Mouse (Mus musculus): ENCODE results near the gene Med13. TPM values are rescaled to one million over a fixed set of nuclear protein-coding genes. Genes with fewer than 3 reads are reported as not detected.

The Med13 gene
- polyA plus RNA-seq, 1 experiment from 2014 or later = 9.3 TPM

DNA sequence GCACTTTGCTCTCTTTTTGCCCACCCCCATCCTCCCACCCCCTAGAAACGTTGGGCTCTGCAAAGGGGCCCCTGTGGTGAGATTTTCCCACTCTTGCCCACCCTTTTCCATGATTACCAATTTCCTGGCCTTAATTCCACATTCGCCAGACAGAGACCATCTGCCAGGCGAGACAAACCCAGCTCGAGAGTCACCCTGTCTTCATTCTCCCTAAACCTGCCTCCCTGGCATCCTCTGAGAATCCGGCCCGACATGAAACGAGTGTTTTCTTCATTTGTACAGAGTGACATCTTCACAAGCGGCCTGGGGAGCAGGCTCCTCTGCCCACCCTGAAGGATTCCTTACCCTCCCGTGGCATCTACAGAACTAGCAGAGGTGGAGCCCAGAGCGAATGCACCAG is 29.2 kb upstream of the Med13 start:
- no peak overlapping the region for H3K4me3 ChIP-seq (ENCODE audit: control insufficient read depth in 1 of 2, insufficient read depth in 1 of 2, low read depth in 1 of 2, low read length in 2 of 2)
- H3K4me1 ChIP-seq (ENCODE audit: control insufficient read depth in 2 of 2, insufficient read depth in 2 of 2, low read length in 2 of 2) = 0 out of 4 replicates have a peak, but pooled peaks cover 0 to under 1% of the 10 kb centered on the region in 2 experiments
- no peaks in the 10 kb centered on the region for H3K27me3 ChIP-seq (ENCODE audit: control insufficient read depth, insufficient read depth, low read length)
- ATAC-seq (ENCODE audit: insufficient number of reproducible peaks, insufficient read depth, low FRiP score, low read depth) = no peak
- H3K9ac ChIP-seq (ENCODE audit: low read length) = no peak overlapping the region
- 76% methylated on average over 10 of the region's 10 CpGs for WGBS
- no peaks in the 10 kb centered on the region for H3K9me3 ChIP-seq (ENCODE audit: control insufficient read depth, low read length)
- no peak overlapping the region for H3K4me2 ChIP-seq (ENCODE audit: low read length)
- H3K36me3 ChIP-seq (ENCODE audit: control insufficient read depth, insufficient read depth, low read length) = no peaks in the 10 kb centered on the region
- no peak overlapping the region for H3K27ac ChIP-seq (replicated peaks in 1 of 2; ENCODE audit: control insufficient read depth in 1 of 2, insufficient read depth in 1 of 2, low read depth in 2 of 2, low read length in 2 of 2)

- peaks cover 1 to 6% of the 10 kb centered on the region in 2 experiments; a peak in 2 of 4 replicates for H3K4me1 ChIP-seq (ENCODE audit: control insufficient read depth in 2 of 2, insufficient read depth in 2 of 2, low read length in 2 of 2)
- ATAC-seq (ENCODE audit: insufficient number of reproducible peaks, insufficient read depth, low FRiP score, low read depth) = no peak
Measured at GRCm38 (mm10) chr11:86385710-86386282, 28.4 kb upstream of the Med13 start.

DNA sequence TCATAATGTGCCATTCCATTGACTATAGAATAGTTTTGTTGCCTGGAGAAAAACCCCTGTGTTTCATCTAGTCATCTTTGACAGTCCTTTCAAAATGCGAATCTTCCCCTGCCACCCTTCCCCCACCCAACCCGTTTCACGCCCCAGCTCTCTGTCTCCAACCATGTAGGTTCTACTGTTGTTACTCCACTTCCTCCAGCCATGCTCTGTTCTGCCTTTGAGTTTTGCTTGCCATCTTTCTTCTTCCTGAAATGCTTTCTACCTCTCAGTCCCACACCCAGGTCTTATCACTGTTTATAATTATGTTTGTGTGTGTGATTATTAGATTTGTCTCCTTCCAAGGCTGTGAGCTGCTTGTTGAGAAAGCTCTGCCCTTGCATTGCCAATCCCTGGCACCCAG is 26.7 kb upstream of the Med13 start:
- Histone ChIP-seq H3K9me3 (ENCODE audit: control insufficient read depth, low read length) (no peaks in the 10 kb centered on the region), H3K4me1 (ENCODE audit: control insufficient read depth in 2 of 2, insufficient read depth in 2 of 2, low read length in 2 of 2) (peaks cover 2 to 13% of the 10 kb centered on the region in 2 experiments; a peak in 3 of 4 replicates), H3K4me2 (ENCODE audit: low read length) (no peak overlapping the region), H3K27ac (replicated peaks in 1 of 2; ENCODE audit: control insufficient read depth in 1 of 2, insufficient read depth in 1 of 2, low read depth in 2 of 2, low read length in 2 of 2) (no peak overlapping the region), H3K36me3 (ENCODE audit: control insufficient read depth, insufficient read depth, low read length) (no peaks in the 10 kb centered on the region), H3K9ac (ENCODE audit: low read length) (no peak overlapping the region), H3K27me3 (ENCODE audit: control insufficient read depth, insufficient read depth, low read length) (no peaks in the 10 kb centered on the region), H3K4me3 (ENCODE audit: control insufficient read depth in 1 of 2, insufficient read depth in 1 of 2, low read depth in 1 of 2, low read length in 2 of 2) (no peak overlapping the region)
- WGBS = 74% methylated on average over 3 of the region's 3 CpGs
- ATAC-seq (ENCODE audit: insufficient number of reproducible peaks, insufficient read depth, low FRiP score, low read depth) = no peak

More at GRCm38 (mm10) chr11:86385710-86386282, 28.4 kb upstream of the Med13 start:
- Histone ChIP-seq H3K9me3 (ENCODE audit: control insufficient read depth, low read length) (no peaks in the 10 kb centered on the region), H3K9ac (ENCODE audit: low read length) (no peak overlapping the region), H3K36me3 (ENCODE audit: control insufficient read depth, insufficient read depth, low read length) (no peaks in the 10 kb centered on the region), H3K4me2 (ENCODE audit: low read length) (no peak overlapping the region), H3K27me3 (ENCODE audit: control insufficient read depth, insufficient read depth, low read length) (no peaks in the 10 kb centered on the region), H3K4me3 (ENCODE audit: control insufficient read depth in 1 of 2, insufficient read depth in 1 of 2, low read depth in 1 of 2, low read length in 2 of 2) (no peak overlapping the region), H3K27ac (replicated peaks in 1 of 2; ENCODE audit: control insufficient read depth in 1 of 2, insufficient read depth in 1 of 2, low read depth in 2 of 2, low read length in 2 of 2) (no peak overlapping the region)
- 92% methylated on average over 11 of the region's 11 CpGs for WGBS

GRCm38 (mm10) chr11:86382520-86383157 is 25.2 kb upstream of the Med13 start:
- 74% methylated on average over 10 of the region's 10 CpGs for WGBS
- H3K36me3 ChIP-seq (ENCODE audit: control insufficient read depth, insufficient read depth, low read length) = no peaks in the 10 kb centered on the region
- H3K9me3 ChIP-seq (ENCODE audit: control insufficient read depth, low read length) = no peaks in the 10 kb centered on the region
- H3K27ac ChIP-seq (replicated peaks in 1 of 2; ENCODE audit: control insufficient read depth in 1 of 2, insufficient read depth in 1 of 2, low read depth in 2 of 2, low read length in 2 of 2) = no peak overlapping the region
- H3K9ac ChIP-seq (ENCODE audit: low read length) = no peak overlapping the region
- H3K4me2 ChIP-seq (ENCODE audit: low read length) = no peak overlapping the region
- no peak overlapping the region for H3K4me3 ChIP-seq (ENCODE audit: control insufficient read depth in 1 of 2, insufficient read depth in 1 of 2, low read depth in 1 of 2, low read length in 2 of 2)
- no peak for ATAC-seq (ENCODE audit: insufficient number of reproducible peaks, insufficient read depth, low FRiP score, low read depth)
- peaks cover 2 to 13% of the 10 kb centered on the region in 2 experiments; a peak in 3 of 4 replicates for H3K4me1 ChIP-seq (ENCODE audit: control insufficient read depth in 2 of 2, insufficient read depth in 2 of 2, low read length in 2 of 2)
- no peaks in the 10 kb centered on the region for H3K27me3 ChIP-seq (ENCODE audit: control insufficient read depth, insufficient read depth, low read length)

- H3K4me3 ChIP-seq (ENCODE audit: control insufficient read depth in 1 of 2, insufficient read depth in 1 of 2, low read depth in 1 of 2, low read length in 2 of 2) = no peak overlapping the region
- no peaks in the 10 kb centered on the region for H3K9me3 ChIP-seq (ENCODE audit: control insufficient read depth, low read length)
- no peak overlapping the region for H3K27ac ChIP-seq (replicated peaks in 1 of 2; ENCODE audit: control insufficient read depth in 1 of 2, insufficient read depth in 1 of 2, low read depth in 2 of 2, low read length in 2 of 2)
- no peaks in the 10 kb centered on the region for H3K36me3 ChIP-seq (ENCODE audit: control insufficient read depth, insufficient read depth, low read length)
- WGBS = 51% methylated on average over 5 of the region's 5 CpGs
- H3K4me2 ChIP-seq (ENCODE audit: low read length) = no peak overlapping the region
- no peak overlapping the region for H3K9ac ChIP-seq (ENCODE audit: low read length)
- no peaks in the 10 kb centered on the region for H3K27me3 ChIP-seq (ENCODE audit: control insufficient read depth, insufficient read depth, low read length)
- no peak for ATAC-seq (ENCODE audit: insufficient number of reproducible peaks, insufficient read depth, low FRiP score, low read depth)
- H3K4me1 ChIP-seq (ENCODE audit: control insufficient read depth in 2 of 2, insufficient read depth in 2 of 2, low read length in 2 of 2) = peaks cover 2 to 13% of the 10 kb centered on the region in 2 experiments; a peak in 3 of 4 replicates
Measured at GRCm38 (mm10) chr11:86381478-86382091, 24.2 kb upstream of the Med13 start.

DNA sequence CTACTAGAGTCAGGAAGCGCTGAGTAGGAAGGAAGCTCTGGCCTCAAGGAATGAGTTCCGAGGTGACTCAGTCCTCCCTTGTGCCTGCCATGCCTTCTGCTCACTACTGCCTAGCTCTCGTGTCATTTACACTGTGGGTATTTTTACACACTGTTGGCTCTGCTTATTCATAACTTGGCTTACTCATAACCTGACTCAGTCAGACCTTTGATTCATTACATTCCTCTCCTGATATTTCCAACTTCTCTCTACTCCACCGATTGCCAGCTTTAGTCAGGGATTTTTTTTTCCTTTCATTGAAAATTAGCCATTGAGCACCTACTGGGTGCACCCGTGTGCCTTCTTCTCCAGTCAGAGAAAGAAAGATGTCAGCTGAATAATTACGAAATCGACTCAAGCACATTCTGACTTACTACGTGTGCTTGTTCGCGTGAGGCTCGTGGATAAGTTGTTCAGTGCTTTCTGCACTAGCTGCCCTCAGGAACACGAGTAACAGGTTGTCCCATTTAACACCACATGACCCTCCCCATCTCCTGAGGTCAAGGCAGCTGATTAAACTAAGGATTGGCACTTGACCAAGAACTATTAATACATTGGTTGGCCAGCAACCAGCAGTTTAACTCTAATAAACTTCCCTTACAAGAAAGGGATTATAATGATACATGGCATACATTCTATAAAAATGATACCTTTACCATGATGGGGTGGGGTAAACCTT is 23.3 kb upstream of the Med13 start:
- H3K4me3 ChIP-seq (ENCODE audit: control insufficient read depth in 1 of 2, insufficient read depth in 1 of 2, low read depth in 1 of 2, low read length in 2 of 2) = no peak overlapping the region
- no peak overlapping the region for H3K4me2 ChIP-seq (ENCODE audit: low read length)
- H3K27ac ChIP-seq (replicated peaks in 1 of 2; ENCODE audit: control insufficient read depth in 1 of 2, insufficient read depth in 1 of 2, low read depth in 2 of 2, low read length in 2 of 2) = no peak overlapping the region
- H3K27me3 ChIP-seq (ENCODE audit: control insufficient read depth, insufficient read depth, low read length) = no peaks in the 10 kb centered on the region
- H3K36me3 ChIP-seq (ENCODE audit: control insufficient read depth, insufficient read depth, low read length) = no peaks in the 10 kb centered on the region
- H3K9ac ChIP-seq (ENCODE audit: low read length) = no peak overlapping the region
- H3K9me3 ChIP-seq (ENCODE audit: control insufficient read depth, low read length) = no peaks in the 10 kb centered on the region
- ATAC-seq (ENCODE audit: insufficient number of reproducible peaks, insufficient read depth, low FRiP score, low read depth) = no peak
- peaks cover 2 to 13% of the 10 kb centered on the region in 2 experiments; a peak in 3 of 4 replicates for H3K4me1 ChIP-seq (ENCODE audit: control insufficient read depth in 2 of 2, insufficient read depth in 2 of 2, low read length in 2 of 2)
- WGBS = 67% methylated on average over 12 of the region's 12 CpGs

GRCm38 (mm10) chr11:86378981-86379380 is 21.6 kb upstream of the Med13 start:
- 63% methylated on average over 4 of the region's 4 CpGs for WGBS
- H3K4me2 ChIP-seq (ENCODE audit: low read length) = no peak overlapping the region
- H3K9ac ChIP-seq (ENCODE audit: low read length) = no peak overlapping the region
- H3K4me1 ChIP-seq (ENCODE audit: control insufficient read depth in 2 of 2, insufficient read depth in 2 of 2, low read length in 2 of 2) = peaks cover 2 to 13% of the 10 kb centered on the region in 2 experiments; a peak in 3 of 4 replicates
- H3K27ac ChIP-seq (replicated peaks in 1 of 2; ENCODE audit: control insufficient read depth in 1 of 2, insufficient read depth in 1 of 2, low read depth in 2 of 2, low read length in 2 of 2) = no peak overlapping the region
- H3K27me3 ChIP-seq (ENCODE audit: control insufficient read depth, insufficient read depth, low read length) = no peaks in the 10 kb centered on the region
- no peaks in the 10 kb centered on the region for H3K9me3 ChIP-seq (ENCODE audit: control insufficient read depth, low read length)
- no peak overlapping the region for H3K4me3 ChIP-seq (ENCODE audit: control insufficient read depth in 1 of 2, insufficient read depth in 1 of 2, low read depth in 1 of 2, low read length in 2 of 2)
- no peak for ATAC-seq (ENCODE audit: insufficient number of reproducible peaks, insufficient read depth, low FRiP score, low read depth)
- no peaks in the 10 kb centered on the region for H3K36me3 ChIP-seq (ENCODE audit: control insufficient read depth, insufficient read depth, low read length)

Measured in heart, embryonic 14.5 days (tissue).